Mouse (Mus musculus): Measurements from ENCODE around the gene Mrpl34. TPM values are rescaled to one million over a fixed set of nuclear protein-coding genes. Genes with fewer than 3 reads are reported as not detected.

Mrpl34 gene
- polyA plus RNA-seq (2015; fragmentation: Nextera tagmentation; extraction: Ambion mirVana): 94.6 and 97.7 TPM in 2 replicates

DNA sequence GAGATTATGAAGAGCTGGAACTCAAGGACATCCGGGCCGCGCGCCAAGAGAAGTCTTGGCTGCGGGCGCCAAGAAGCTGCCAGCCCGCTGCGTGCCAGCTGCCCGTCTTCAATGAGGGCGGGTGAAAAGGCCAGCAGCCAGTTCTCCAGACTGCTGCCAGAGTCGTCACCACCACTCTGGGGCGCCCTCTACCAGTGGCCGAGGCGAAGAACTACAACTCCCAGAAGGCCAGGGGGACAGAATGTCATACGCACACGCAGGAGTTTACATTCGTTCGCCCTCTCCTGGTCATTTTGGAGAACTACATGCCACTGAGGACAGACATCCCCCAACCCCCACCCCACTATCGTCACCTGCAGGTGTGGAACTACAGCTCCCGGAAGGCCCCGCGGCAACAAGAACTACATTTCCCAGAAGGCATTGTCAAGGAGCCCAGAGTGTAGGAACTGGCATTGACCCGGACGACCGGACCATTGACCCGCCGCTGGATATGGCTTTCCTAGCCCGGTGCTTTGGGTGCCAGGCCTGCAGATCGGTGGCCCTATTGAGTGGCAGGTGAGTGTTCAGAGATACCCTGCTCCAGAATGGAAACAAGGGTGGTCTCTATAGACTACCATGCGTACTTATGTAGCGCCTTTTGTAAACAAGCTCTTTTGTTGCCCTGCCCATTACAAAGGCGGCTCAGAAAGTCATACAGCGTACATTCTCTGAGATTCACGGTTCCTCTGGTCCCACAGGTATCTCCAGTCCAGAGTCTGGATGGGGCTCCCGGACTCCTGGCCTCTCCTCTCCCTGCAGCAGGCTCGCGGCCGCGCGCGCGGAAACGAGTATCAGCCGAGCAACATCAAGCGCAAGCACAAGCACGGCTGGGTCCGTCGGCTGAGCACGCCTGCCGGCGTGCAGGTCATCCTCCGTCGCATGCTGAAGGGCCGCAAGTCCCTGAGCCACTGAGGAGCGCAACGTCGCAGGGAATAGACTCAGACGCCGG lies at the start of gene Mrpl34:
Mrpl34 (plus strand) TSS at position 447 of the 988 bp plus-strand sequence.

DNA sequence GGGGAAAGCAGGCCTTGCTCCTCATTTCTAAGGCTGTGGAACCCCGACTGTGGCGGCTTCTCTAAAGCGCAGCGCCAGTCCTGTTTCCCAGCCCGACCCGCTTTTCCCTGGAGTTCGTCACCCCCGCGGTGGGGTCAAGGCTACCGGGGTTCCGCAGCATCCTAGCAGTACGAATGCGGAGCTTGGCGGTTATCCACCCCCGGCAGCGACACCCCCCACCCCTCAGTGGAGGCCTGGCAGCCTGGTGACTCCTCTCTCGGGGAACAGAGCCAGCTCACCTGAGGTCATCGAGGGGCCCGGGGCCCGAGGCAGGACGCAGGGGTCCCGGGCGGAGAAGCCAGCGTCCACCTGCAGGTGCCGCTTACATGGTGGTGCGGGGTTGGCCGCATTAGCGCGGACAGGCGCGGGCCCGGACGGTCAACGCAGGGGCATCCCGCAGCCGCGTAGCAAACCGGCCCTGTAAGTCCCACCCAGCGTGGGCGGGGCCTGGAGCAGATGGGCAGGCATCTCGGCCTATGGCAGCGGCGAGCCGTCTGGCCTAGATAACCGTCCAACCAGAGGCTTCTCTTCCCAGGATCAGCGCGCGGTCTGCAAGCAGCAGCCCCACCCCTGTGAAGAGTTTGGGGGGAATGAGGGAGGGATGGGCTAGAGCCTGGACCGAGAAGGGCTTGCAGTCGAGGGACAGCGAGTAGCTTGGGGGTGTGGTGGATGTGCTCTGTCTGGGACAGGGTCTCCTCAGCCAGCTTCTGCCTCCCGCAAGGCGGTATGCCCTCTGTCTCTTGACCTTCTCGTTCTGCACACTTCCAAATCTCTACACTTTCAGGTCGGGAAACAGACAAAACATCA lies 1.3 kb upstream of the Mrpl34 start, which contains the start of gene Abhd8:
Abhd8 (minus strand) TSS at position 468 of the 846 bp plus-strand sequence.

DNA sequence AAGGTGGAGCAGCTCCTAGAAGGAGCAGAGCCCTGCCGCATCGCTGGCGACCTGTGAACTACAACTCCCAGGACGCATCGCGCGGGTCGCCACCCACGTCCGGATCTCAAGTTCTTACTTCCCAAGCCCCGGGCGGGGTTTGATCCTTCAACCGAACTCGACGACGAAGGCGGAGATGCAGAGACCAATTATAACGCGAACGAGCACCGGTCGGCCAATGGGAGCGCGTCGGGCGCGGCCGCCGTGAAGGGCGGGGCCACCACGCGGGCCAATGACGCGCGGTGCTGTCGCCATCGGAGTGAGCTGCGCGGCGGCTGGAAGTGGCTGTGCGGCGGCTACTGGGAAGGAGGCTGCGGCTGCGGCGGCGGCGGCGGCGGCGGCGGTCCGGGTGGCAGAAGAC lies 4.2 kb downstream of the Mrpl34 start, which contains the start of gene Dda1:
Dda1 (plus strand) TSS at position 284 of the 400 bp plus-strand sequence.

DNA sequence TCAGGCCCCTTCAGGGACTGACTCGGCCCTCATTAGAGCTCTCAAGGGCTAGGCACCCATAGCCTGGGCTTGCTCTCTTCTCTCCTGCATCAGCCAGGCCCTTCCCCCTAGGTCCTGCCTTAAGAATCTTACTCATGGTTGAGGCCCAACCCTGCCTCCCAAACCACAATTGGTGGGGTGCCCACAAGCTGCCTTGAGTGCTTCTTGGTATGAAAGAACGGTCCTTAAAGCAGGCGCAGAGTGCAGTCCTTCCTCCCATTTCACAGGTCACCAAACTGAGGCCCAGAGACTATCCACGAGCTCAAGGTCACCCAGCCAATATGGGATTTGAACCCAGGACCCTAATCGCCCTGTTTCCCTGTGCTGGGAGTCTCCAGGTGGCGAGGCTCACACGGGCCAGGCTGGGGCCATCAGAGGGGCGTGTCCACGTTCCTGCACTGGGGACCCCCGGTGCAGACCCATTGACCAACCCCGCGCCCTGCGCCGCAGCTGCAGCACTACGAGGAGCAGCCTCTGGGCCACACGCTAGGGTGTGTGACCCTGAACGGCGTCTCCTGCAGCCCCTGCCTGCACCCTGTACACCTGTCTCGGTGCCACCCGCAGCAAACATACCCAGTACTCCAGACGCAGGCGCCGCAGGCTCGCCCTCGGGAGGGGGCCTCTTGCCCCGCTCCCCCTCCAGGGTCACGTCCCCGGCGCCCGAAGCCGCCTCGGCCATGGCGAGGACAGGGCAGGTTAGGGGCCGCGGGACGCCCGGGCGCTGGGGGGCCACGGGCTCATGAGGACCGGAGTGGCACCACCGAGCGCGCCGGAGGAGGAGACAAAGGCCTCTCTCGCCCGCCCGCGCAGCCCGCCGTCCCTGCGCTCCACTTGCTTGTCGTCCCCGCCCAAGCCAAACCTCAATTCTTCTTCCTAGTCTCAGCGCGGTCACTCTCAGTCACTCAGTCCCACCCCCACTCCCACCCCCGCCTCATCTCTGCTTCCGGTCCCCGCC lies 20.7 kb downstream of the Mrpl34 start, which contains the start of gene Ano8:
Ano8 (minus strand) TSS at position 822 of the 994 bp plus-strand sequence.

DNA sequence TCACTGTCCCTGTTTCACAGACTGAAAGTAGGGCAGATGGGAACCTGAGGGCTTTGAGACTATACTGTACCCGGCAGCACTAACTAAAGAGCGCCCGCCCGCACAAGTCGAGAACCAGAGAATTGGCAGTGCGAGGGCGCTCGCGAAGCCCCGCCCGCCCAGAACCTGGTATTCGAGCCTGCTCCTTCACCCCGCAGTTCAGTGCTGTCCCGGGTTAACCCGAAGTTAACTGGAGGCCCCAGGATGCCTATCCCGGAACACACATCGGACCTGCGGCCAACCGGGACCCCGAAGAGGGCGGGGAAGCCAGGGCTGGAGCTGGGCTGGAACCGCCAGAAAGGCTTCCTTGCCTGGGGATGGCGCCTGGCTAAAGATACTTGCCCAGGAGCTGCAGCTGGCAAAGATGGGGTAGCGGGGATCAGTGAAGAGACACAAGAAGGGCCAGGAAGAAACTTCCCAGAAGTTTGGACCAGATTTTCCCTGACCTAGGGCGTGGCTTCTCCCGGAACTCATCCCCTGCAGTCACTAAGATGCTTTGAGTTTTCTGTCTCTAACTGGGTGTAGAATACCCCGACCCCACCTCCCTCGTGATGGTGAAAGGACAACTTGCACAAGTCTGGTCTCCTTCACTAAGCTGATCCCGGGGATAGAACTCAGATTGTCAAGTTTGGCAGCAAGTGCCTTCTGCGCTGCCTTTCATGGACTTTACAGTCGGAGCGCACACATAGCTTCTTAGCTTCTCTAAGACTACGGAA lies 23.1 kb downstream of the Mrpl34 start, which contains the start of gene Gtpbp3:
Gtpbp3 (plus strand) TSS at position 413 of the 755 bp plus-strand sequence.

DNA sequence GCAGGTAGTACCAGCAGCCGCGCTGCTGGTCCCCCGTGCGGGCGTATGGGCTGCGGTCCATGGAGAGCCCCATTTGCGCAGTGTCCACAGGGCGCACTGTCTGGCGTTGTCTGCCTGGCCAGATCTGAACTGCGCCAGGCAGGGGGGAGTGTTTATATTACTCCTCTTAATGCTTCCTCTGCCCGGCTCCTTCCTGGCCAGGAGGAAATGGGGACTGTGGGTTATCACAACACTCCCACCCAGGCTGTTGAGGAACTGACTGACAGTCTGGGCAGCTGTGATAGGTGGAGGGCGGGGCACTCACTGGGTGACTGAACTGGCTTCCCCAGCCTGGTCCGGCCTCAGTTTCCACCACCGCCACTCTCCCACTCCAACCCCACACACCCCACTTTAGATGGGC lies 46.9 kb downstream of the Mrpl34 start, which contains the start of gene Plvap:
Plvap (minus strand) TSS at position 109 of the 400 bp plus-strand sequence.

Other genes starting within 250 kb of the Mrpl34 start
- gene Myo9b, start 192.2 kb upstream of the Mrpl34 start, polyA plus RNA-seq (2015; fragmentation: Nextera tagmentation; extraction: Ambion mirVana): 6.7 and 7.5 TPM in 2 replicates
- gene Haus8, start 192.0 kb upstream of the Mrpl34 start, polyA plus RNA-seq (2015; fragmentation: Nextera tagmentation; extraction: Ambion mirVana): 16.2 and 18.1 TPM in 2 replicates
- gene Use1, start 98.1 kb upstream of the Mrpl34 start, polyA plus RNA-seq (2015; fragmentation: Nextera tagmentation; extraction: Ambion mirVana): 106 and 119 TPM in 2 replicates
- 4.9 and 6.7 TPM in 2 replicates for gene Ocel1, start 93.7 kb upstream of the Mrpl34 start, polyA plus RNA-seq (2015; fragmentation: Nextera tagmentation; extraction: Ambion mirVana)
- gene Nr2f6, start 83.0 kb upstream of the Mrpl34 start, polyA plus RNA-seq (2015; fragmentation: Nextera tagmentation; extraction: Ambion mirVana): 27.5 and 32.7 TPM in 2 replicates
- 14.4 and 14.5 TPM in 2 replicates for gene Ushbp1, start 69.2 kb upstream of the Mrpl34 start, polyA plus RNA-seq (2015; fragmentation: Nextera tagmentation; extraction: Ambion mirVana)
- 64.8 and 75.1 TPM in 2 replicates for gene Babam1, start 68.1 kb upstream of the Mrpl34 start, polyA plus RNA-seq (2015; fragmentation: Nextera tagmentation; extraction: Ambion mirVana)
- 5.9 and 6.0 TPM in 2 replicates for gene Ankle1, start 58.9 kb upstream of the Mrpl34 start, polyA plus RNA-seq (2015; fragmentation: Nextera tagmentation; extraction: Ambion mirVana)
- 39.0 and 41.2 TPM in 2 replicates for gene Abhd8, start 1.3 kb upstream of the Mrpl34 start, polyA plus RNA-seq (2015; fragmentation: Nextera tagmentation; extraction: Ambion mirVana)
- gene Dda1, start 4.2 kb downstream of the Mrpl34 start, polyA plus RNA-seq (2015; fragmentation: Nextera tagmentation; extraction: Ambion mirVana): 48.3 and 57.9 TPM in 2 replicates
- 1.3 and 2.4 TPM in 2 replicates for gene Ano8, start 21.0 kb downstream of the Mrpl34 start, polyA plus RNA-seq (2015; fragmentation: Nextera tagmentation; extraction: Ambion mirVana)
- 7.5 and 9.5 TPM in 2 replicates for gene Gtpbp3, start 23.1 kb downstream of the Mrpl34 start, polyA plus RNA-seq (2015; fragmentation: Nextera tagmentation; extraction: Ambion mirVana)
- gene Plvap, start 46.8 kb downstream of the Mrpl34 start, polyA plus RNA-seq (2015; fragmentation: Nextera tagmentation; extraction: Ambion mirVana): 21.9 and 33.3 TPM in 2 replicates
- gene Ccdc194, start 60.8 kb downstream of the Mrpl34 start, polyA plus RNA-seq (2015; fragmentation: Nextera tagmentation; extraction: Ambion mirVana): 0.33 and 0.57 TPM in 2 replicates
- gene Bst2, start 72.5 kb downstream of the Mrpl34 start, polyA plus RNA-seq (2015; fragmentation: Nextera tagmentation; extraction: Ambion mirVana): 57.6 and 67.3 TPM in 2 replicates
- gene Mvb12a, start 78.0 kb downstream of the Mrpl34 start, polyA plus RNA-seq (2015; fragmentation: Nextera tagmentation; extraction: Ambion mirVana): 47.7 and 53.4 TPM in 2 replicates
- 0.21 and 0.48 TPM in 2 replicates for gene Tmem221, start 93.9 kb downstream of the Mrpl34 start, polyA plus RNA-seq (2015; fragmentation: Nextera tagmentation; extraction: Ambion mirVana)
- 0.38 and 0.40 TPM in 2 replicates for gene Nxnl1, start 101.6 kb downstream of the Mrpl34 start, polyA plus RNA-seq (2015; fragmentation: Nextera tagmentation; extraction: Ambion mirVana)
- 50.7 and 177 TPM in 2 replicates for gene Slc27a1, start 103.9 kb downstream of the Mrpl34 start, polyA plus RNA-seq (2015; fragmentation: Nextera tagmentation; extraction: Ambion mirVana)
- gene Pgls, start 127.2 kb downstream of the Mrpl34 start, polyA plus RNA-seq (2015; fragmentation: Nextera tagmentation; extraction: Ambion mirVana): 159 and 188 TPM in 2 replicates
- 0.96 and 1.2 TPM in 2 replicates for gene Fam129c, start 132.7 kb downstream of the Mrpl34 start, polyA plus RNA-seq (2015; fragmentation: Nextera tagmentation; extraction: Ambion mirVana)
- gene Colgalt1, start 146.0 kb downstream of the Mrpl34 start, polyA plus RNA-seq (2015; fragmentation: Nextera tagmentation; extraction: Ambion mirVana): 44.7 and 50.8 TPM in 2 replicates
- gene Unc13a, start 206.8 kb downstream of the Mrpl34 start, polyA plus RNA-seq (2015; fragmentation: Nextera tagmentation; extraction: Ambion mirVana): 0.12 and 0.35 TPM in 2 replicates
- gene Jak3, start 211.3 kb downstream of the Mrpl34 start, polyA plus RNA-seq (2015; fragmentation: Nextera tagmentation; extraction: Ambion mirVana): 3.2 and 4.6 TPM in 2 replicates
- gene Insl3, start 224.3 kb downstream of the Mrpl34 start, polyA plus RNA-seq (2015; fragmentation: Nextera tagmentation; extraction: Ambion mirVana): 0.77 and 0.85 TPM in 2 replicates
- gene B3gnt3, start 236.8 kb downstream of the Mrpl34 start, polyA plus RNA-seq (2015; fragmentation: Nextera tagmentation; extraction: Ambion mirVana): 4.2 and 4.9 TPM in 2 replicates